Mouse (Mus musculus): ENCODE measurements at regions not wholly inside any gene's neighbourhood (a gene's known extent, or its start where the extent isn't known, plus 50 kb on each side); places are given as distances from the start of the nearest gene placed in this dataset.

DNA sequence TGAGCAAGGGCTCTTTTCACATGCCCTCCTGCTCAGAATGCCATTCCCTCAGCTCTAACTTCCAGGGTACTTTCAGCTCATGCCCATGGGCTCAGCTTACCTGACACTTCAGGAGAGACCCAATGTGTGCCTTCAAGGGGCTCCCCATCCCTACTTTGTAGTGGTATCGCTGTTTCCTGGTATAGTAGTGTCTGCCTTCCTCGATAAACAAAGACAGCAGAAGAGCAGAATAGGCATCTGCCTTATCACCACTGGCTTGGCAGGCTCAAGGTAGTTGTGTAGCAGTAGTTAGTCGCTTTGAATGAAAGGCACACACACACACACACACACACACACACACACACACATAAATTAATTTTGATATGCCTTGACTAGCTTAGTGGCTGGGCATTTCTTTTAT lies 89.7 kb upstream of the Peli1 start:
- Histone ChIP-seq H3K36me3 (no peaks in the 10 kb centered on the region), H3K4me1 (replicated peaks) (no peaks in the 10 kb centered on the region), H3K9me3 (no peaks in the 10 kb centered on the region), H3K27ac (no peak overlapping the region), H3K27me3 (ENCODE audit: insufficient read depth, poor library complexity, severe bottlenecking) (no peaks in the 10 kb centered on the region), H3K4me3 (no peak overlapping the region)
- WGBS: 79% methylated on average over 3 of the region's 3 CpGs
- DNase-seq (ENCODE audit: low spot score): no peak

DNA sequence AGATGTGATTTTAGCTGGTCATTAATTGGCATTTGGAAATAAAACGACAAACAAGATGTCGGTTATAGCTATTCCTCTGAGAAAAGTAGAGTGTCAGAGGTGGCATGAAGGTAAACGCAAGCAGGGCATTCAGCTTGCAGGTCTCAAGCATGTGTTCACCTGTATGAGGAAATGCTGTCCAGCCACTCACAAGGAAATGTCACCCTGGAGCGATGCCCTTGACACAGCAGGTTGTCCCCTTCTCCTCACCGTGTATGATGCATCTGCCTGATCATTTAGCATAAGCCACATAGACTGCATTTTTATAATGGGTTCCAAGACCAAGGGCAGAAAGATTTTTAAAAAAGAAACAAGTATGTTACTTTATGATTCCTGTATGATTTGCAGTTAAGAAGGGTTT lies 83.9 kb upstream of the Peli1 start:
- no peaks in the 10 kb centered on the region for H3K9me3 ChIP-seq
- 90% methylated on average over 5 of the region's 5 CpGs for WGBS
- DNase-seq (ENCODE audit: low spot score): no peak

DNA sequence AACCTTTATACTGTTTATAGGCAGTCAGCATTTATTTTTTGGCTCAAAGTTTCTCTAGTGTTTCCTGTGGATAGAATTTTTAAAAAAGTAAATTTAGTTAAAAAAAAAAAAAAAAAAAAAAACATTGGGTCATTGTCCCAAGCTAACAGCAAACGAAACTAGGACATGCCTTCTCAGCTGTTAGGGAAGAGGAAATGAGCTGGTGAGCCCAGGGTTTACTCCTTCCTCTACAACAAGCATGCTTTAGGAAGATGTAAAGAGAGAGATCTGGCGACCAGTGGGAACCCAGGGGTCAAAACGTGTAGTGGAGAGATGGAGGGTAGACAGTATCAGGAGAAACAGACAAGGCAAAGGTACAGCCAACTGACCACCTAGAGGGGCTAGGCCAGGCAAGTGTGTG lies 81.6 kb upstream of the Peli1 start:
- no peaks in the 10 kb centered on the region for H3K36me3 ChIP-seq
- no peak overlapping the region for H3K27ac ChIP-seq
- DNase-seq (ENCODE audit: low spot score): no peak
- H3K4me3 ChIP-seq: no peak overlapping the region
- peaks cover 7% of the 10 kb centered on the region; the same call in 1 of the 2 replicates for H3K27me3 ChIP-seq (ENCODE audit: insufficient read depth, poor library complexity, severe bottlenecking)
- 80% methylated on average over 3 of the region's 3 CpGs for WGBS
- no peaks in the 10 kb centered on the region for H3K9me3 ChIP-seq
- H3K4me1 ChIP-seq (replicated peaks): peaks cover 25% of the 10 kb centered on the region

More for the DNA sequence above, 83.9 kb upstream of the Peli1 start:
- Histone ChIP-seq H3K4me3 (no peak overlapping the region), H3K36me3 (no peaks in the 10 kb centered on the region), H3K27me3 (ENCODE audit: insufficient read depth, poor library complexity, severe bottlenecking) (no peaks in the 10 kb centered on the region), H3K4me1 (replicated peaks) (peaks cover 19% of the 10 kb centered on the region), H3K27ac (no peak overlapping the region)

GRCm38 (mm10) chr11:21010867-21011266 lies 80.2 kb upstream of the Peli1 start:
- WGBS: 21% methylated on average over 7 of the region's 7 CpGs
- H3K9me3 ChIP-seq: no peaks in the 10 kb centered on the region
- H3K27ac ChIP-seq: peak overlapping the region; percentile 83
- peak; percentile 70 for DNase-seq (ENCODE audit: low spot score)
- peaks cover 33% of the 10 kb centered on the region for H3K4me1 ChIP-seq (replicated peaks)
- peaks cover 7% of the 10 kb centered on the region; the same call in 1 of the 2 replicates for H3K27me3 ChIP-seq (ENCODE audit: insufficient read depth, poor library complexity, severe bottlenecking)
- no peak overlapping the region for H3K4me3 ChIP-seq
- no peaks in the 10 kb centered on the region for H3K36me3 ChIP-seq

DNA sequence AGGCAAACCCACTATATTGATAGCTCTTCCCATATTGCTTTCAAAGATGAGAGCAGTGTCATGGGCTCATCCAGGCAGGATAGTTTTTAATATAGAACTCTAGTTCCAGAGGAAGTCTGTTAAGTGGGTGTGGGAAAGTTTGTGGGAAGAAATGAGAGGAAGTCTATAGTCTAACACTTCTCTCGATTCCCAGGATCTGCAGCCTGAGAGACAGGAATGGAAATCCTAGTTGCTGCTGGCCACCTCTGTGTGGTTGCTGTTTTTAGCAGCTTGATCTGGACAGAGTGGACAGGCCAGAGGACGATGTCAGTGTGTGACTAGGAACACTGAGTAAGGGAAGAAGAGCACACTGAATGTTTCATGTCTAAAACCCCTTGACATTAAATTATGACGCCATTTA lies 76.8 kb upstream of the Peli1 start:
- no peaks in the 10 kb centered on the region for H3K36me3 ChIP-seq
- WGBS: 76% methylated on average over 3 of the region's 3 CpGs
- H3K27ac ChIP-seq: no peak overlapping the region
- DNase-seq (ENCODE audit: low spot score): no peak
- no peak overlapping the region for H3K4me3 ChIP-seq
- peaks cover 49% of the 10 kb centered on the region for H3K4me1 ChIP-seq (replicated peaks)
- H3K27me3 ChIP-seq (ENCODE audit: insufficient read depth, poor library complexity, severe bottlenecking): peaks cover 23% of the 10 kb centered on the region
- H3K9me3 ChIP-seq: no peaks in the 10 kb centered on the region

DNA sequence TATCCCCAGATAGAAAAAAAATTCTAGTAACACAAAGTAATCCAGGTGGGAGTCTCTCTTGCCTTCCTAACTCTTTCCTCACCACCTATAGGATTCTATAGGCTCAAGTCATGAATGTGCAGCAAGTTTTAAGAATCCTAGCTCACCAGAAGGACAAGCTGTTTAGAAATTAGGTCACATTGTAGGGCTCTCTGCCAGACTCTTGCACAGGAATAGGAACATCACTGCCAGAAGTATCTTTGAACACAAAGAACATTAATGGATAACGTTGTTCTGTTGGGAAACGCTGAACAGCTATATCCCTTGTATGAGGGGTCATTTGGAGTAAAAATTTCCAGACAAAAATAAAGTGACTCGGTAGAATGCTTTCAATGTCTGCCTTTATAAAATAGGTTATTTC lies 75.6 kb upstream of the Peli1 start:
- no peaks in the 10 kb centered on the region for H3K36me3 ChIP-seq
- 91% methylated on average over 3 of the region's 3 CpGs for WGBS
- H3K27ac ChIP-seq: no peak overlapping the region
- no peak for DNase-seq (ENCODE audit: low spot score)
- no peak overlapping the region for H3K4me3 ChIP-seq
- peaks cover 27% of the 10 kb centered on the region for H3K27me3 ChIP-seq (ENCODE audit: insufficient read depth, poor library complexity, severe bottlenecking)
- H3K9me3 ChIP-seq: no peaks in the 10 kb centered on the region
- peaks cover 43% of the 10 kb centered on the region for H3K4me1 ChIP-seq (replicated peaks)

DNA sequence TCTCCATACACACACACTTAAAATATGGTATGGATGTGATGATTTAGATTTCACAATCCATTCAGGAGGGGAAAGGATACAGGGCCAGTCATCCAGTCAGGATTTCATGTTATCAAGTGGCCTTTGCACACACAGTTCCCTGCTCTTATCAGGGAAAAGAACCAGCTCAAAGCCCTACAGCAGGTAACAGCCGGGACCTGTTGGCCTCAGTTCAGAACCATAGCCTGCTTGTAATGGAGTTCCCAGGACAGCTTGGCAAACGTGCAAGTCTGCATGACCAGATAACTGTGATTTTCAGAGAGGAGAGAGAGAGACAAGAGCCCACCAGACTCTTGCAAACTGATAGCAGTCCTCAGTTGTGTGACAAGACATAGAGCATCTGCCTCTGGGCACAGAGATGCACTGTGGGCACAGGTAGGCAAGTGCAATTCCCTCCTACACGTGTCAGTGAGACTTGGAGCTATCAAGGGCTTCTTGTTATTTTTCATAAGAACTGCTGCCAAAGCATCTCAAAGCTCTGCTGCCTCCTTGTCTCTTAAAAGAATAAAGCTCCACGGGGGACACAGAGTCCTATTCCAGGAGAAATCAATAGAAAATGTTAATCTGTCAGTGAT lies 74.9 kb upstream of the Peli1 start:
- DNase-seq (ENCODE audit: low spot score): no peak
- WGBS: 26% methylated on average over 4 of the region's 4 CpGs
- H3K4me3 ChIP-seq: no peak overlapping the region
- no peaks in the 10 kb centered on the region for H3K9me3 ChIP-seq
- H3K27me3 ChIP-seq (ENCODE audit: insufficient read depth, poor library complexity, severe bottlenecking): peaks cover 27% of the 10 kb centered on the region
- no peaks in the 10 kb centered on the region for H3K36me3 ChIP-seq
- H3K4me1 ChIP-seq (replicated peaks): peaks cover 36% of the 10 kb centered on the region
- 0 out of 2 replicates have a peak overlapping the region, but pooled peaks have one; percentile 29 for H3K27ac ChIP-seq

DNA sequence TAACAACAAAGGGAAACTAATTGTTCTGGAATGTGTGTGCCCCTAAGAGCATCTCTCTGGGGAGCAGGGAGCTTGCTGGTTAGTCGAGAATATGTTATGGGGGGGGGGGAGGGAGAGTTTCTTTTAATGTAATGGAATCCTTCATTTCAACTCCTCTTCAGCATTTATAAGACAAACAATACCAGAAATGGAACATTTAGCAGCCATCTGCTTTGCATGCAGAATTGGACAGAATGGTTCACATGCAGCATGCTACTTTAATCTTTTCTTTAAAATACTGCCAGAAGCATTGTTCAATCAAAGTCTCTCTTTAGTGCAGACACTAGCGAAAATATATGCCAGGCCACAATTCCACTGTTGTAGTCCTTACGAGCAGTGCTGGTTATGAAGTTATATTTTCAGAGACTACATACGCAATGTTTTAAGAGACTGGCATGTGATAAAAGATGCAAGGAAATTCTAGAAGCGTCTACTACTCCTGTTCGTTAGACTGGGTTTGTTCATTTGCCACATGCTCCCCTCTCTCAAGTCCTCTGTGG lies 74.2 kb upstream of the Peli1 start:
- Histone ChIP-seq H3K4me3 (no peak overlapping the region), H3K27me3 (ENCODE audit: insufficient read depth, poor library complexity, severe bottlenecking) (peaks cover 27% of the 10 kb centered on the region), H3K9me3 (no peaks in the 10 kb centered on the region), H3K27ac (0 out of 2 replicates have a peak overlapping the region, but pooled peaks have one; percentile 29), H3K36me3 (no peaks in the 10 kb centered on the region), H3K4me1 (replicated peaks) (peaks cover 30% of the 10 kb centered on the region)
- no peak for DNase-seq (ENCODE audit: low spot score)
- WGBS: 65% methylated on average over 6 of the region's 6 CpGs

DNA sequence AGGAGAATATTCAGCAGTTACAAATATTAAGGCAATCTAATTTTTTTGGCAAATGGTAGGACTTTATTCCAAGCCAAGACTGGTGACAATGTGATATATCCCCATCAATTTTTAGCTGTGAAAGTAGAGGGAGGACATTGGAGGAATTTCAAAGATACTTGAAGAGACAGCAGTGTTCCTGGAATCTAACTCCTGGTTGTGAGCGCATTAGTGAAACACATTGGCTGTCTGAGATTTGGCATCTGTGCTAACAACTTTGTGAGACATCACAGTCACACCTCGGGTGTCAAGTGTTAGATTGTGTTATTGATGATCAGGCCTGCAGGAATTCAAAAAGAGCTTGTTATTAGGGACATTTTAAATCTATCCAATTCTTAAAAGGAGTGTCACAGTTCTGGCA lies 71.3 kb upstream of the Peli1 start:
- Histone ChIP-seq H3K27ac (no peak overlapping the region), H3K4me1 (replicated peaks) (peaks cover 23% of the 10 kb centered on the region), H3K27me3 (ENCODE audit: insufficient read depth, poor library complexity, severe bottlenecking) (peaks cover 20% of the 10 kb centered on the region), H3K4me3 (no peak overlapping the region), H3K9me3 (0 out of 2 replicates have a peak, but pooled peaks cover 2% of the 10 kb centered on the region), H3K36me3 (no peaks in the 10 kb centered on the region)
- 83% methylated on average over 2 of the region's 2 CpGs for WGBS
- DNase-seq (ENCODE audit: low spot score): no peak

GRCm38 (mm10) chr11:21024111-21024510 lies 67.0 kb upstream of the Peli1 start:
- DNase-seq (ENCODE audit: low spot score): no peak
- Histone ChIP-seq H3K36me3 (no peaks in the 10 kb centered on the region), H3K9me3 (0 out of 2 replicates have a peak, but pooled peaks cover 2% of the 10 kb centered on the region), H3K27ac (no peak overlapping the region), H3K27me3 (ENCODE audit: insufficient read depth, poor library complexity, severe bottlenecking) (peaks cover 4% of the 10 kb centered on the region; the same call in 1 of the 2 replicates), H3K4me1 (replicated peaks) (no peaks in the 10 kb centered on the region), H3K4me3 (no peak overlapping the region)
- WGBS: 95% methylated on average over 4 of the region's 4 CpGs

DNA sequence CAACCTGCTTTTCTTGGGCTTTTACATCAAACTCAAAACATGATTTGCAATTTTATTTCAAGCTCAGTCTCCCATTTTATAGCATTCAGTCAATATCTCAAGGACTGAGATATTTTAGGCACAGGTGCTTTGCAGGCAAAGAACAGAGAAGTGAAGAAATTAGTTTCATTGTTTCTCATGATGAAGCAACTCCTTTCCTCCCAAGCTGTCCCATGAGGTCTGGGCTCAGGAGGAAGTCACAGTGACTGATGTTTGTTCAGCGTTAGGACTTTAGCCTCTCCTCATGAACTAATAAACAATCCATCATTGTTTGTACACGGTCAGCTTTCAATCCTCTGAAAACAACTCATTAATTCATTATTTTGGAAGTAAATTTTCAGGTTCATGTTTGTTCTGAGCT lies 66.6 kb upstream of the Peli1 start:
- H3K4me1 ChIP-seq (replicated peaks): no peaks in the 10 kb centered on the region
- 63% methylated on average over 2 of the region's 2 CpGs for WGBS
- H3K9me3 ChIP-seq: 0 out of 2 replicates have a peak, but pooled peaks cover 2% of the 10 kb centered on the region

GRCm38 (mm10) chr11:21027299-21027698 lies 63.8 kb upstream of the Peli1 start:
- H3K27ac ChIP-seq: no peak overlapping the region
- peaks cover 11% of the 10 kb centered on the region for H3K9me3 ChIP-seq
- no peak for DNase-seq (ENCODE audit: low spot score)
- WGBS: 87% methylated on average over 4 of the region's 4 CpGs
- H3K36me3 ChIP-seq: no peaks in the 10 kb centered on the region
- H3K4me3 ChIP-seq: no peak overlapping the region
- no peaks in the 10 kb centered on the region for H3K4me1 ChIP-seq (replicated peaks)
- H3K27me3 ChIP-seq (ENCODE audit: insufficient read depth, poor library complexity, severe bottlenecking): no peaks in the 10 kb centered on the region

More for the DNA sequence above, 66.6 kb upstream of the Peli1 start:
- Histone ChIP-seq H3K27me3 (ENCODE audit: insufficient read depth, poor library complexity, severe bottlenecking) (peaks cover 4% of the 10 kb centered on the region; the same call in 1 of the 2 replicates), H3K36me3 (no peaks in the 10 kb centered on the region), H3K4me3 (no peak overlapping the region), H3K27ac (no peak overlapping the region)
- no peak for DNase-seq (ENCODE audit: low spot score)

DNA sequence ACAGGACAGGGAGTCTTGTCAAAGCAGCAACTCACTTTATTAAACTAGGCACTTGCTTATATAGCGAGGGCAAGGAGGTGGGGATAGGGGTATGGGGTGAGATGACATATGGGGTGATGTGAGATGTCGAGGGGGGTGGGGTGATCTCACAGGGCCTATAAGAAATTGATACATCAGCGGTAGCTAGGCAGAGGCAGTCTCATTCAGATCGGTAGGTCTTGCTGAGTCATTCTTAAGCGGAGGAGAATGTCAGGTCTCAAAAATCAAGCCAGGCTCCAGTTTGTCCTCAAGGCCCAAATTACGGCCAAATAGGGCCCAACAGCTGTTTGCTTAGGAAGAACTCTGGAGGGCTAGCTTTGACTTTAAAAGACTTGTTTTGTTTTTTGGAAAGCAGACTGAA lies 60.7 kb upstream of the Peli1 start:
- no peak for DNase-seq (ENCODE audit: low spot score)
- Histone ChIP-seq H3K4me3 (no peak overlapping the region), H3K9me3 (peaks cover 9% of the 10 kb centered on the region), H3K36me3 (no peaks in the 10 kb centered on the region), H3K27me3 (ENCODE audit: insufficient read depth, poor library complexity, severe bottlenecking) (no peaks in the 10 kb centered on the region), H3K27ac (no peak overlapping the region), H3K4me1 (replicated peaks) (peaks cover 17% of the 10 kb centered on the region; the same call in 1 of the 2 replicates)
- 95% methylated on average over 6 of the region's 6 CpGs for WGBS
